Mouse (Mus musculus) liver, embryonic 13.5 days (tissue): ENCODE results near the gene Runx2. TPM values are rescaled to one million over a fixed set of nuclear protein-coding genes. Genes with fewer than 3 reads are reported as not detected.

Experiments
- ATAC-seq: fragments of 200-750 bp; cut with Nextera tagmentation; 2 replicates; pipeline ENCODE4 v1.8.0; 2017; ENCODE audit warnings: low read depth, mild to moderate bottlenecking, moderate number of reproducible peaks, moderate library complexity
- DNase-seq: peaks from one replicate; pipeline ENCODE4 v3.0.0; 2022
- H3K27ac ChIP-seq: fragments of 300-500 bp; sonication (generic); 2 replicates; pipeline ENCODE4 v1.5.1; 2015; ENCODE audit warnings: moderate library complexity, mild to moderate bottlenecking, inconsistent platforms
- H3K27me3 ChIP-seq: fragments of 300-500 bp; sonication (generic); 2 replicates; pipeline ENCODE4 v1.6.1; 2015; ENCODE audit warnings: mild to moderate bottlenecking, inconsistent platforms
- H3K36me3 ChIP-seq: fragments of 300-500 bp; sonication (generic); 2 replicates; pipeline ENCODE4 v1.6.1; 2015; ENCODE audit warnings: mild to moderate bottlenecking, inconsistent platforms
- H3K4me1 ChIP-seq: fragments of 300-500 bp; sonication (generic); replicated peaks from 2 replicates; pipeline ENCODE4 v1.6.1; 2015; ENCODE audit warnings: inconsistent platforms
- H3K4me2 ChIP-seq: fragments of 300-500 bp; sonication (generic); 2 replicates; pipeline ENCODE4 v1.6.1; 2015; ENCODE audit warnings: inconsistent platforms, mild to moderate bottlenecking, moderate library complexity
- H3K4me3 ChIP-seq: fragments of 300-500 bp; sonication (generic); replicated peaks from 2 replicates; pipeline ENCODE4 v1.5.1; 2015; ENCODE audit warnings: mild to moderate bottlenecking, inconsistent platforms
- H3K9ac ChIP-seq: fragments of 300-500 bp; sonication (generic); 2 replicates; pipeline ENCODE4 v1.6.1; 2015; ENCODE audit warnings: mild to moderate bottlenecking, inconsistent platforms
- H3K9me3 ChIP-seq: fragments of 300-500 bp; sonication (generic); replicated peaks from 2 replicates; pipeline ENCODE4 v1.6.1; 2016; ENCODE audit warnings: inconsistent platforms
- WGBS: fragments of 180-500 bp; shearing (Covaris S2); methylation state at CpG from one replicate; pipeline ENCODE4 v1.1.7; 2015; ENCODE audit not compliant: insufficient replicate concordance; 5-methylcytosine and 5-hydroxymethylcytosine counted together
- polyA plus RNA-seq: library from polyadenylated mRNA; unstranded; fragments of >200 nt; fragmentation: Nextera tagmentation; extraction: Ambion mirVana; gene quantifications from 2 replicates; pipeline ENCODE4 v1.2.1, GENCODE M21; 2015

Gene Runx2
- polyA plus RNA-seq, 1 experiment from 2014 or later = 0.31 TPM

GRCm38 (mm10) chr17:44549551-44549950, 265.0 kb downstream of the Runx2 start:
- 43% methylated on average over 2 of the region's 2 CpGs for WGBS
- H3K27me3 ChIP-seq = 0 out of 2 replicates have a peak, but pooled peaks cover 3% of the 10 kb centered on the region
- no peak for ATAC-seq
- H3K4me1 ChIP-seq = no peaks in the 10 kb centered on the region
- H3K9me3 ChIP-seq = no peaks in the 10 kb centered on the region
- H3K27ac ChIP-seq = no peak overlapping the region
- no peak overlapping the region for H3K9ac ChIP-seq
- H3K36me3 ChIP-seq = no peaks in the 10 kb centered on the region
- no peak overlapping the region for H3K4me2 ChIP-seq
- DNase-seq = no peak
- H3K4me3 ChIP-seq = no peak overlapping the region

GRCm38 (mm10) chr17:44547922-44548321, 266.7 kb downstream of the Runx2 start:
- WGBS = 59% methylated on average over 4 of the region's 4 CpGs
- Histone ChIP-seq H3K9me3 (no peaks in the 10 kb centered on the region), H3K4me2 (no peak overlapping the region), H3K4me3 (no peak overlapping the region), H3K27ac (no peak overlapping the region), H3K4me1 (no peaks in the 10 kb centered on the region), H3K36me3 (no peaks in the 10 kb centered on the region), H3K9ac (no peak overlapping the region), H3K27me3 (0 out of 2 replicates have a peak, but pooled peaks cover 3% of the 10 kb centered on the region)
- DNase-seq (no peak), ATAC-seq (no peak)

- 48% methylated on average over 8 of the region's 8 CpGs for WGBS
- Histone ChIP-seq H3K9ac (no peak overlapping the region), H3K36me3 (no peaks in the 10 kb centered on the region), H3K4me1 (no peaks in the 10 kb centered on the region), H3K27me3 (0 out of 2 replicates have a peak, but pooled peaks cover 3% of the 10 kb centered on the region), H3K27ac (no peak overlapping the region), H3K4me2 (no peak overlapping the region), H3K9me3 (no peaks in the 10 kb centered on the region), H3K4me3 (no peak overlapping the region)
- ATAC-seq (no peak), DNase-seq (no peak)
Observed at GRCm38 (mm10) chr17:44546801-44547200, 267.8 kb downstream of the Runx2 start.

- Histone ChIP-seq H3K4me2 (no peak overlapping the region), H3K36me3 (no peaks in the 10 kb centered on the region), H3K9me3 (no peaks in the 10 kb centered on the region), H3K9ac (no peak overlapping the region), H3K27ac (no peak overlapping the region), H3K4me3 (no peak overlapping the region), H3K27me3 (0 out of 2 replicates have a peak, but pooled peaks cover 3% of the 10 kb centered on the region), H3K4me1 (no peaks in the 10 kb centered on the region)
- DNase-seq (no peak), ATAC-seq (no peak)
- WGBS = 49% methylated on average over 14 of the region's 14 CpGs
Observed at GRCm38 (mm10) chr17:44545141-44545813, 269.3 kb downstream of the Runx2 start.

- Histone ChIP-seq H3K9me3 (no peaks in the 10 kb centered on the region), H3K27ac (no peak overlapping the region), H3K4me2 (no peak overlapping the region), H3K9ac (no peak overlapping the region), H3K36me3 (no peaks in the 10 kb centered on the region), H3K4me1 (no peaks in the 10 kb centered on the region), H3K27me3 (0 out of 2 replicates have a peak, but pooled peaks cover 3% of the 10 kb centered on the region), H3K4me3 (no peak overlapping the region)
- DNase-seq (no peak), ATAC-seq (no peak)
- WGBS = 64% methylated on average over 3 of the region's 3 CpGs
Observed at GRCm38 (mm10) chr17:44542706-44543105, 271.9 kb downstream of the Runx2 start.

- ATAC-seq = no peak
- no peaks in the 10 kb centered on the region for H3K36me3 ChIP-seq
- no peak overlapping the region for H3K4me2 ChIP-seq
- H3K9me3 ChIP-seq = no peaks in the 10 kb centered on the region
- no peak overlapping the region for H3K4me3 ChIP-seq
- H3K27me3 ChIP-seq = no peaks in the 10 kb centered on the region
- H3K27ac ChIP-seq = no peak overlapping the region
- WGBS = 44% methylated on average over 5 of the region's 5 CpGs
- H3K4me1 ChIP-seq = no peaks in the 10 kb centered on the region
- no peak overlapping the region for H3K9ac ChIP-seq
- DNase-seq = no peak
Observed at GRCm38 (mm10) chr17:44540699-44541098, 273.9 kb downstream of the Runx2 start.

- DNase-seq = no peak
- Histone ChIP-seq H3K27me3 (no peaks in the 10 kb centered on the region), H3K27ac (no peak overlapping the region), H3K9me3 (no peaks in the 10 kb centered on the region), H3K4me2 (no peak overlapping the region), H3K9ac (no peak overlapping the region), H3K4me1 (no peaks in the 10 kb centered on the region), H3K36me3 (no peaks in the 10 kb centered on the region), H3K4me3 (no peak overlapping the region)
- ATAC-seq = no peak
- 65% methylated on average over 11 of the region's 11 CpGs for WGBS
Observed at GRCm38 (mm10) chr17:44538921-44539320, 275.7 kb downstream of the Runx2 start.

- H3K27me3 ChIP-seq = no peaks in the 10 kb centered on the region
- H3K4me1 ChIP-seq = no peaks in the 10 kb centered on the region
- 57% methylated on average over 6 of the region's 6 CpGs for WGBS
- no peak overlapping the region for H3K4me3 ChIP-seq
- no peak overlapping the region for H3K27ac ChIP-seq
- no peaks in the 10 kb centered on the region for H3K9me3 ChIP-seq
- DNase-seq (no peak), ATAC-seq (no peak)
- H3K36me3 ChIP-seq = no peaks in the 10 kb centered on the region
- no peak overlapping the region for H3K9ac ChIP-seq
- H3K4me2 ChIP-seq = no peak overlapping the region
Observed at GRCm38 (mm10) chr17:44530000-44530399, 284.6 kb downstream of the Runx2 start.

GRCm38 (mm10) chr17:44528617-44529016, 286.0 kb downstream of the Runx2 start:
- no peaks in the 10 kb centered on the region for H3K36me3 ChIP-seq
- H3K9ac ChIP-seq = no peak overlapping the region
- 48% methylated on average over 4 of the region's 4 CpGs for WGBS
- no peak for DNase-seq
- no peak for ATAC-seq
- H3K9me3 ChIP-seq = no peaks in the 10 kb centered on the region
- H3K27ac ChIP-seq = no peak overlapping the region
- no peak overlapping the region for H3K4me3 ChIP-seq
- no peaks in the 10 kb centered on the region for H3K27me3 ChIP-seq
- no peak overlapping the region for H3K4me2 ChIP-seq
- no peaks in the 10 kb centered on the region for H3K4me1 ChIP-seq

- no peaks in the 10 kb centered on the region for H3K36me3 ChIP-seq
- no peaks in the 10 kb centered on the region for H3K4me1 ChIP-seq
- no peaks in the 10 kb centered on the region for H3K27me3 ChIP-seq
- H3K9ac ChIP-seq = no peak overlapping the region
- WGBS = 43% methylated on average over 1 of the region's 1 CpGs
- no peak overlapping the region for H3K27ac ChIP-seq
- ATAC-seq (no peak), DNase-seq (no peak)
- no peaks in the 10 kb centered on the region for H3K9me3 ChIP-seq
- H3K4me2 ChIP-seq = no peak overlapping the region
- H3K4me3 ChIP-seq = no peak overlapping the region
Observed at GRCm38 (mm10) chr17:44524146-44524545, 290.5 kb downstream of the Runx2 start.

GRCm38 (mm10) chr17:44522906-44523305, 291.7 kb downstream of the Runx2 start:
- no peak overlapping the region for H3K9ac ChIP-seq
- H3K4me2 ChIP-seq = no peak overlapping the region
- no peaks in the 10 kb centered on the region for H3K9me3 ChIP-seq
- H3K27ac ChIP-seq = no peak overlapping the region
- 65% methylated on average over 5 of the region's 5 CpGs for WGBS
- H3K36me3 ChIP-seq = no peaks in the 10 kb centered on the region
- ATAC-seq (no peak), DNase-seq (no peak)
- no peak overlapping the region for H3K4me3 ChIP-seq
- H3K27me3 ChIP-seq = no peaks in the 10 kb centered on the region
- H3K4me1 ChIP-seq = no peaks in the 10 kb centered on the region
